Mouse (Mus musculus) heart, postnatal 0 days (tissue): Measurements from ENCODE around the gene Lrrc4. TPM values are rescaled to one million over a fixed set of nuclear protein-coding genes. Genes with fewer than 3 reads are reported as not detected.

Experiments
- ATAC-seq: fragments of 200-750 bp; cut with Nextera tagmentation; 2 replicates; pipeline ENCODE4 v1.8.0; 2017; ENCODE audit warnings: low read depth, moderate number of reproducible peaks, moderate library complexity; ENCODE audit not compliant: insufficient read depth
- DNase-seq: peaks from one replicate; pipeline ENCODE4 v3.0.0-alpha.2; 2016; ENCODE audit warnings: low spot score
- H3K27ac ChIP-seq: fragments of 300-500 bp; sonication (generic); 2 replicates; pipeline ENCODE4 v1.5.1; 2014; ENCODE audit warnings: low read depth, mild to moderate bottlenecking
- H3K27me3 ChIP-seq: fragments of 300-500 bp; sonication (generic); 2 replicates; pipeline ENCODE4 v1.6.1; 2014; ENCODE audit warnings: low read length, mixed read lengths; ENCODE audit not compliant: control insufficient read depth, insufficient read depth
- H3K36me3 ChIP-seq: fragments of 300-500 bp; sonication (generic); replicated peaks from 2 replicates; pipeline ENCODE4 v1.6.1; 2014; ENCODE audit warnings: low read length, mixed read lengths; ENCODE audit not compliant: control insufficient read depth, insufficient read depth
- H3K4me1 ChIP-seq: fragments of 300-500 bp; sonication (generic); 2 replicates; pipeline ENCODE4 v1.6.1; 2014; ENCODE audit warnings: antibody characterized with exemption; ENCODE audit not compliant: control insufficient read depth, insufficient read depth
- H3K4me2 ChIP-seq: fragments of 300-500 bp; sonication (generic); 2 replicates; pipeline ENCODE4 v1.6.1; 2014; ENCODE audit warnings: low read depth, mild to moderate bottlenecking, low read length, moderate library complexity
- H3K4me3 ChIP-seq: fragments of 300-500 bp; sonication (generic); 2 replicates; pipeline ENCODE4 v1.5.1; 2014; ENCODE audit warnings: low read depth, low read length
- H3K9ac ChIP-seq: fragments of 300-500 bp; sonication (generic); replicated peaks from 2 replicates; pipeline ENCODE4 v1.6.1; 2014; ENCODE audit warnings: low read depth, low read length, mixed read lengths
- H3K9me3 ChIP-seq: fragments of 300-500 bp; sonication (generic); replicated peaks from 2 replicates; pipeline ENCODE4 v1.6.1; 2016; ENCODE audit warnings: low read length; ENCODE audit not compliant: control insufficient read depth
- CTCF ChIP-seq: IDR thresholded peaks from 2 replicates; pipeline ENCODE4 v1.5.1; 2016; ENCODE audit warnings: antibody characterized with exemption, control low read depth, low read depth
- EP300 ChIP-seq: IDR thresholded peaks from 2 replicates; pipeline ENCODE4 v1.6.1; 2016; ENCODE audit warnings: antibody characterized with exemption, low read depth
- WGBS: fragments of 180-500 bp; shearing (Covaris S2); extraction: QIAGEN DNeasy Blood & Tissue Kit; methylation state at CpG from one replicate; pipeline ENCODE4 v1.1.7; 2014; 5-methylcytosine and 5-hydroxymethylcytosine counted together
- polyA plus RNA-seq: library from polyadenylated mRNA; unstranded; fragments of >200 nt; fragmentation: Nextera tagmentation; extraction: Ambion mirVana; gene quantifications from 2 replicates; pipeline ENCODE4 v1.2.1, GENCODE M21; 2015
- total RNA-seq: library from RNA; depleted of rRNA; stranded (reverse); fragments of >200 nt; gene quantifications from 2 replicates; pipeline ENCODE4 v1.2.3, GENCODE M21; 2014; ENCODE audit warnings: low replicate concordance

The Lrrc4 gene
- total and polyA plus RNA-seq, 2 experiments from 2014 or later = 0.12 to 1.8 TPM

- H3K27ac ChIP-seq = no peak overlapping the region
- no peak overlapping the region for H3K4me2 ChIP-seq
- WGBS = 56% methylated on average over 7 of the region's 7 CpGs
- no peaks in the 10 kb centered on the region for H3K27me3 ChIP-seq
- H3K9ac ChIP-seq = no peak overlapping the region
- DNase-seq (no peak), ATAC-seq (no peak)
- no peak overlapping the region for H3K4me3 ChIP-seq
- peaks cover 17% of the 10 kb centered on the region; the same call in 1 of the 2 replicates for H3K4me1 ChIP-seq
- TF ChIP-seq CTCF (no peak), EP300 (no peak)
- H3K36me3 ChIP-seq = no peaks in the 10 kb centered on the region
- H3K9me3 ChIP-seq = no peaks in the 10 kb centered on the region
These were observed 114.2 kb downstream of the Lrrc4 start for GRCm38 (mm10) chr6:28717203-28717844.

- WGBS = 36% methylated on average over 2 of the region's 2 CpGs
- ATAC-seq (no peak), DNase-seq (no peak)
- Histone ChIP-seq H3K4me2 (no peak overlapping the region), H3K4me1 (peaks cover 35% of the 10 kb centered on the region), H3K9me3 (no peaks in the 10 kb centered on the region), H3K9ac (no peak overlapping the region), H3K27me3 (no peaks in the 10 kb centered on the region), H3K27ac (no peak overlapping the region), H3K4me3 (no peak overlapping the region), H3K36me3 (0 out of 2 replicates have a peak, but pooled peaks cover 8% of the 10 kb centered on the region)
- no peak for TF ChIP-seq CTCF
- TF ChIP-seq EP300 = no peak
These were observed 121.5 kb downstream of the Lrrc4 start for GRCm38 (mm10) chr6:28710035-28710434.

DNA sequence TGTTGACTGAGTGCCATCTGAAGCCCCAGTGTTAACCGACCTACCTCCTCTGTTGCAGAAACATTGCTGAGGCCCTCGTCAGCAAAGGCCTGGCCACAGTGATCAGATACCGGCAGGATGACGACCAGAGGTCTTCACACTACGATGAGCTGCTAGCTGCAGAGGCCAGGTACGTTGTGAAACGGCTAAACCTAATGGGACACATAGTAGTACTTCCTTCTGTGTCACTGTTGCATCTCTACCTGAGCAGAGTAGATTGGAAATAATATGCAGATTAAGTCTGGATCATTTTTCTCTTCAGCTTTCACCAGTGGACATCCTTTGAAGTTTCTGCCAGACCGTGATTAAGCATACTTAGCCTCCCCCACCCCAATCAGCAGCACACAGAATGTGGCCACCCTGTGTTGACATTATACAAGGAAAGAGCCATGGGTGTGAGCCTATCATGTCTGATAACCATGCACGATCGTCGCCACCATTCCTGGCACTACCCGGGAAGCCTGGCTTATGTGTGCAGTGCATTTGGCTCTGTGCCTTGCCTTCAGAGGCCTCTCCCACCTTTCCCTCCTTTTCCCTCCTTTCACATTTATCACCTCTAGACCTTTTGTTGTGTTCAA, 124.5 kb downstream of the Lrrc4 start:
- Histone ChIP-seq H3K27me3 (no peaks in the 10 kb centered on the region), H3K4me2 (no peak overlapping the region), H3K36me3 (0 out of 2 replicates have a peak, but pooled peaks cover 8% of the 10 kb centered on the region), H3K4me1 (peaks cover 33% of the 10 kb centered on the region), H3K27ac (peak overlapping the region; percentile 17; the same call in 1 of the 2 replicates), H3K9ac (no peak overlapping the region), H3K9me3 (no peaks in the 10 kb centered on the region), H3K4me3 (no peak overlapping the region)
- 30% methylated on average over 12 of the region's 12 CpGs for WGBS
- peak; percentile 44; the same call in 1 of the 2 replicates for ATAC-seq
- peak; percentile 60 for DNase-seq
- TF ChIP-seq CTCF = no peak
- TF ChIP-seq EP300 = no peak

DNA sequence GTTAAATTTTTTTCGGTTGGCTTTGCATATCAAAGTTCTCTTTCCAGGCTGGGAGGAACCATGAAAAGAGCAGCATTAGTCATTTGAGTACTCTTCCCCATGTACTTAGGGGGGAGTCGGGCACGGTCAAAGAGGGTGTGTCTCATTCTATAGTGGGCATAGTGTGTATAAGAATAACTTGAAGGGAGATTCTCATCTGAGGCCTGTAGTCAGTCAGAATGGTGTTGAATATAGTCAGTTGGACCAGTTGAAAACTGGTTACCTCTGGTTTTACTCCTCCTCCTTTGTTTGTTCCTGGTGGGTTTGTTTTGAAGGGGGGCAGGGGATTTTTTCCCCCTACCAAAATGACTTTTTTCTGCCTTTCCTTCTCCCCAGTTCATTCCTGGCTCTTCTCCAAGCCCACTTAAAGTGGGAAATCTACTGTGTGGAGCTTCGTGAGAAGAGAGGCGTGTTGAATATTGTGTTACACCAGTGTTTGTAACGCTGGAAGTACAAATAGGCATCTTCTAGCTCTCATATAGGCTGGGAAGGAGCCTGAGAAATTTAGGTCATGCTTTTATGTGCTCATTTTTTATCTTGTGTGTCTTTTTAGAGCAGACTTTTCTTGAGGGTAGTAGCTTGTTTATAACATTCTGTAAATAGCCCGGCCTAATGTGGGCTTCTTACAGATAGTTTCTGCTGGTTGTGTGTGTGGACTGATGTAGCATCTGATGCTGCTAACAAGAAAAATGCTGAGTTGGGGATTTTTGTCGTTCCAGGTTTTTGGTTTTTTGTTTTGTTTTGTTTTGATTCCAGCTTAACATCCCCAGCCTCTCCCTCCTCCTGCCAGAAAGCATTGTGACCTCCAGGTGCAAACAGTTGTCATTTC, 125.2 kb downstream of the Lrrc4 start:
- H3K9me3 ChIP-seq = no peaks in the 10 kb centered on the region
- peaks cover 33% of the 10 kb centered on the region for H3K4me1 ChIP-seq
- H3K36me3 ChIP-seq = 0 out of 2 replicates have a peak, but pooled peaks cover 8% of the 10 kb centered on the region
- no peak overlapping the region for H3K4me3 ChIP-seq
- H3K4me2 ChIP-seq = no peak overlapping the region
- DNase-seq = no peak
- no peaks in the 10 kb centered on the region for H3K27me3 ChIP-seq
- TF ChIP-seq EP300 = no peak
- no peak overlapping the region for H3K9ac ChIP-seq
- 51% methylated on average over 8 of the region's 8 CpGs for WGBS
- no peak for ATAC-seq
- H3K27ac ChIP-seq = peak overlapping the region; percentile 17; the same call in 1 of the 2 replicates

DNA sequence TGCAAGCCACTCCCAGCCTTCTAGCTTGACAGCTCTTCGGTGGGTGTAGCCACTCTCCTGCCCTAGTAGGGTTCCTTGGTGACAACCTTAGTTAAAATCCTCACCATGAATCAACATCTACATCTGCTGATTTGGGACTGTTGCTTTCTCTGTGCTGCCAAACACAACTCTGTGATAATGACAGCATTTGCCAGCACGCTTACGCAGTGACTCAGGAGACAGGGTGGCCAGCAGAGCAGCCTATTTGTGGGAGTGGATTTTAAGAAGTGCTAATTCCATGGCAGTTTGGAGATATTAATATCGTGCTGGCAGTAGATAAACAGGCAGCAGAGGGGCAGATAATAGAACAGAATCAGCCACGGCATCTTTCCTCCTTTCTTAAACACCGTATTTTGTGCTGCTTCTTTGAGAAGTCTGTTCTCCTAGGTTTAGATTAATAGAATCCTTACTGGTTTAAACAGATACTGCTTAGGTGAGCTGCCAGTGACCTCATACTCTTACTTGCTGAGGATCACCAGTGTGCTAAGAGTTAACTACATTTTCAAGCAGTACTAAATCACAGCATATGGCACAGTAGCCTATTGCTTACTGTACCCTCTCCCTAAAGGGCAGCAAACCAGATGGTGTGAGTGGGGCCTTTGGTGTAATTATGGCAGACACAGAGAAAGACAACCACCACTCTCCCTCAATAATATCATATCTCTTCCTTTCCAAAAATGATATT, 126.0 kb downstream of the Lrrc4 start:
- H3K27me3 ChIP-seq = no peaks in the 10 kb centered on the region
- DNase-seq (no peak), ATAC-seq (no peak)
- H3K4me3 ChIP-seq = no peak overlapping the region
- H3K4me1 ChIP-seq = peaks cover 33% of the 10 kb centered on the region
- H3K27ac ChIP-seq = no peak overlapping the region
- H3K9me3 ChIP-seq = no peaks in the 10 kb centered on the region
- H3K4me2 ChIP-seq = no peak overlapping the region; the same call in 1 of the 2 replicates
- 0 out of 2 replicates have a peak, but pooled peaks cover 8% of the 10 kb centered on the region for H3K36me3 ChIP-seq
- 34% methylated on average over 6 of the region's 6 CpGs for WGBS
- no peak for TF ChIP-seq EP300
- TF ChIP-seq CTCF = no peak
- no peak overlapping the region for H3K9ac ChIP-seq
